Mouse (Mus musculus) thymus, adult 2 months (tissue): ENCODE data around the gene Shisa9. TPM values are rescaled to one million over a fixed set of nuclear protein-coding genes. Genes with fewer than 3 reads are reported as not detected.
A peak's percentile ranks its signal among the peaks of the same experiment; 100 is the strongest.

ENCODE experiments used
- DNase-seq: peaks from one replicate; pipeline ENCODE4 v3.0.0; 2021
- H3K27ac ChIP-seq: fragments of 200-500 bp; 2 replicates; pipeline ENCODE4 v1.5.1; 2012; ENCODE audit warnings: low read length, control low read depth; ENCODE audit not compliant: control insufficient read depth, insufficient read depth
- H3K27me3 ChIP-seq: fragments of 200-500 bp; 2 replicates; pipeline ENCODE4 v1.6.1; 2012; ENCODE audit warnings: mild to moderate bottlenecking, low read length, moderate library complexity, mixed read lengths; ENCODE audit not compliant: control insufficient read depth, insufficient read depth
- H3K36me3 ChIP-seq: fragments of 200-500 bp; 2 replicates; pipeline ENCODE4 v1.6.1; 2012; ENCODE audit warnings: mild to moderate bottlenecking, low read length, moderate library complexity; ENCODE audit not compliant: control insufficient read depth, insufficient read depth
- H3K4me1 ChIP-seq: fragments of 200-500 bp; replicated peaks from 2 replicates; pipeline ENCODE4 v1.6.1; 2012; ENCODE audit warnings: low read length; ENCODE audit not compliant: control insufficient read depth, insufficient read depth
- H3K4me3 ChIP-seq: fragments of 200-500 bp; 2 replicates; pipeline ENCODE4 v1.5.1; 2012; ENCODE audit warnings: mild to moderate bottlenecking, low read length, control low read depth, moderate library complexity; ENCODE audit not compliant: control insufficient read depth, insufficient read depth
- CTCF ChIP-seq: fragments of 200-500 bp; IDR thresholded peaks from 2 replicates; pipeline ENCODE4 v1.5.1; 2012; ENCODE audit warnings: mild to moderate bottlenecking, control low read depth, low read length, moderate library complexity, borderline replicate concordance; ENCODE audit not compliant: control insufficient read depth, poor library complexity, insufficient read depth; ENCODE audit errors: extremely low read depth
- POLR2A ChIP-seq: fragments of 200-500 bp; IDR thresholded peaks from 2 replicates; pipeline ENCODE4 v1.6.1; 2012; ENCODE audit warnings: mild to moderate bottlenecking, low read length, control low read depth, moderate library complexity; ENCODE audit not compliant: control insufficient read depth, poor library complexity, insufficient read depth; ENCODE audit errors: extremely low read depth
- WGBS: fragments of 180-500 bp; shearing (Covaris S2); methylation state at CpG from one replicate; pipeline ENCODE4 v1.1.7; 2018; 5-methylcytosine and 5-hydroxymethylcytosine counted together
- polyA plus RNA-seq: library from polyadenylated mRNA; depleted of rRNA; stranded (reverse); fragments of >200 nt; gene quantifications from 2 replicates; pipeline ENCODE4 v1.2.3, GENCODE M21; 2012

Gene Shisa9
- polyA plus RNA-seq, 1 experiment: 1.3 TPM

- no peaks in the 10 kb centered on the region for H3K36me3 ChIP-seq
- H3K4me1 ChIP-seq: no peaks in the 10 kb centered on the region
- WGBS: 92% methylated on average over 2 of the region's 2 CpGs
- no peaks in the 10 kb centered on the region for H3K27me3 ChIP-seq
- TF ChIP-seq POLR2A: no peak
- no peak for TF ChIP-seq CTCF
- H3K27ac ChIP-seq: no peak overlapping the region
- H3K4me3 ChIP-seq: no peak overlapping the region
- no peak for DNase-seq
Measured at GRCm38 (mm10) chr16:11976737-11977136, 7.2 kb upstream of the Shisa9 start.

GRCm38 (mm10) chr16:11980764-11981163, 3.1 kb upstream of the Shisa9 start:
- TF ChIP-seq CTCF (no peak), POLR2A (no peak)
- H3K4me1 ChIP-seq: no peaks in the 10 kb centered on the region; the same call in 1 of the 2 replicates
- DNase-seq: no peak
- no peaks in the 10 kb centered on the region for H3K36me3 ChIP-seq
- peaks cover 8% of the 10 kb centered on the region for H3K27me3 ChIP-seq
- no peak overlapping the region for H3K27ac ChIP-seq
- 25% methylated on average over 3 of the region's 3 CpGs for WGBS
- no peak overlapping the region for H3K4me3 ChIP-seq

GRCm38 (mm10) chr16:11983106-11983615, 752 bp upstream of the Shisa9 start:
- Histone ChIP-seq H3K4me1 (no peaks in the 10 kb centered on the region; the same call in 1 of the 2 replicates), H3K27me3 (peaks cover 8% of the 10 kb centered on the region), H3K27ac (no peak overlapping the region), H3K36me3 (no peaks in the 10 kb centered on the region), H3K4me3 (no peak overlapping the region)
- DNase-seq: no peak
- 5% methylated on average over 25 of the region's 25 CpGs for WGBS
- TF ChIP-seq CTCF: no peak
- TF ChIP-seq POLR2A: no peak

GRCm38 (mm10) chr16:11984271-11984791, 418 bp downstream of the Shisa9 start:
- WGBS: 3% methylated on average over 63 of the region's 76 CpGs
- Histone ChIP-seq H3K27ac (no peak overlapping the region), H3K27me3 (peaks cover 8% of the 10 kb centered on the region), H3K4me3 (peak overlapping the region; percentile 19; the same call in 1 of the 2 replicates), H3K36me3 (no peaks in the 10 kb centered on the region), H3K4me1 (no peaks in the 10 kb centered on the region; the same call in none of the 2 replicates)
- TF ChIP-seq POLR2A (no peak), CTCF (no peak)
- no peak for DNase-seq

- no peak overlapping the region for H3K27ac ChIP-seq
- DNase-seq: no peak
- TF ChIP-seq CTCF (no peak), POLR2A (no peak)
- WGBS: 93% methylated on average over 4 of the region's 4 CpGs
- no peak overlapping the region for H3K4me3 ChIP-seq
- no peaks in the 10 kb centered on the region; the same call in none of the 2 replicates for H3K4me1 ChIP-seq
- peaks cover 8% of the 10 kb centered on the region for H3K27me3 ChIP-seq
- no peaks in the 10 kb centered on the region for H3K36me3 ChIP-seq
Measured at GRCm38 (mm10) chr16:11987056-11987455, 3.1 kb downstream of the Shisa9 start.

- 93% methylated on average over 2 of the region's 2 CpGs for WGBS
- H3K4me3 ChIP-seq: no peak overlapping the region
- TF ChIP-seq POLR2A (no peak), CTCF (no peak)
- no peaks in the 10 kb centered on the region for H3K36me3 ChIP-seq
- DNase-seq: no peak
- no peak overlapping the region for H3K27ac ChIP-seq
- H3K4me1 ChIP-seq: no peaks in the 10 kb centered on the region
- no peaks in the 10 kb centered on the region for H3K27me3 ChIP-seq
Measured at GRCm38 (mm10) chr16:12005177-12005576, 21.3 kb downstream of the Shisa9 start.

GRCm38 (mm10) chr16:12010136-12010535, 26.2 kb downstream of the Shisa9 start:
- WGBS: 93% methylated on average over 3 of the region's 3 CpGs
- no peak for DNase-seq
- Histone ChIP-seq H3K4me1 (no peaks in the 10 kb centered on the region), H3K27me3 (no peaks in the 10 kb centered on the region), H3K4me3 (no peak overlapping the region), H3K36me3 (no peaks in the 10 kb centered on the region), H3K27ac (no peak overlapping the region)
- TF ChIP-seq CTCF: no peak
- no peak for TF ChIP-seq POLR2A
